Mouse (Mus musculus) layer of hippocampus, adult 8-10 months (tissue): Measurements from ENCODE around the gene Hip1. TPM values are rescaled to one million over a fixed set of nuclear protein-coding genes. Genes with fewer than 3 reads are reported as not detected.
A peak's percentile ranks its signal among the peaks of the same experiment; 100 is the strongest.

Experiments
- DNase-seq, 2 experiments: peaks; one replicate each; pipeline ENCODE4 v3.0.0; 2022; ENCODE audit warnings: low spot score in 2 of 2
- total RNA-seq, 4 experiments: library from RNA; stranded (reverse); gene quantifications; 2 replicates each; pipeline ENCODE4 v1.2.4; 2022

Gene Hip1
- total RNA-seq, 4 experiments from 2014 or later: 34.4 to 48.8 (median 44.9) TPM

GRCm38 (mm10) chr5:135533431-135533830, 11.5 kb downstream of the Hip1 start:
- no peak for DNase-seq

DNA sequence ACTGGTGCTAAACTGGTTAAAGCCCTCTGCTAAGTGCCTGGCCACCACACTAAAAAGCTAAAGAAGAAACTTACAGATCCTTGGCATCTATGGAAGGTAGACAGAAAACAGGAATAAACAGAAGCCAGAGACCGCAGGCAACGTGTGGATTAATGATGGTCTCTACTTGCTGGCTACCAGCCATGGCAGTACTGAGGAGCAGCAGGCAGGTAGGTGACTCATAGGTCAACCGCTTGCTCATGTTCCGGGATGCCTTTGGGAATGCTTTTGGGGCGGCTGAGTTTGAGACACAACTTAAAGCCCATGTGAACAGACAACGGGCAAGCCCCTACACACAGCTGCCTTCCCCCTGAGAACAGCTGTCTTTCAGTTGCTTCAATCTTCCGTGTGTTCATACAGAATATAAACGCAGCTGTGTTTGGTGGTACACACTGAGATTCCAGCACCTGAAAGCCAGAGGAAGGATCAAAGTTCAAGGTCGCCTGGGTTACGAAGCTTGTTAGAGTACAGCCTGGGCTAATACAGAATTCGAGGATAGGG, 13.5 kb downstream of the Hip1 start:
- DNase-seq: no peak

GRCm38 (mm10) chr5:135529964-135530363, 15.0 kb downstream of the Hip1 start:
- no peak for DNase-seq

DNA sequence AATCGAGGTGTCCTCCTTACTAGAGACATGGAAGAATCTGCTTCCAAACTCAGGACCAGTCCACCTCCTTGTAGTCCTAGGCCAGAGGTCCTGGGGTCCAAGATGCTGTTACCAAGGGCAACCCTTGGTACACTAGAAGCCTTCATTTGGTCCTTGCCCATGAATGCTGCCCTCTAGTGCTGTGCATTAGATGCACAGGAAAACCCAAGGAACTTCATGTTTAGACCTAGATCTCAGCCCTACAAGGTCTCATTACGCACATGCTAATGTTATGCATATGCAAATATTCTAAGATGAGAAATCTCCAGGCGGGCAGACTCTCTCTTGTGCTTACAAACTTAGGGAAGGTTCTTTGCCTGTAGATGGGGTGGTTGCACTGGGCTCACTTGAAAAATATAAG, 15.6 kb downstream of the Hip1 start:
- DNase-seq: no peak

GRCm38 (mm10) chr5:135527986-135528385, 16.9 kb downstream of the Hip1 start:
- DNase-seq: no peak

DNA sequence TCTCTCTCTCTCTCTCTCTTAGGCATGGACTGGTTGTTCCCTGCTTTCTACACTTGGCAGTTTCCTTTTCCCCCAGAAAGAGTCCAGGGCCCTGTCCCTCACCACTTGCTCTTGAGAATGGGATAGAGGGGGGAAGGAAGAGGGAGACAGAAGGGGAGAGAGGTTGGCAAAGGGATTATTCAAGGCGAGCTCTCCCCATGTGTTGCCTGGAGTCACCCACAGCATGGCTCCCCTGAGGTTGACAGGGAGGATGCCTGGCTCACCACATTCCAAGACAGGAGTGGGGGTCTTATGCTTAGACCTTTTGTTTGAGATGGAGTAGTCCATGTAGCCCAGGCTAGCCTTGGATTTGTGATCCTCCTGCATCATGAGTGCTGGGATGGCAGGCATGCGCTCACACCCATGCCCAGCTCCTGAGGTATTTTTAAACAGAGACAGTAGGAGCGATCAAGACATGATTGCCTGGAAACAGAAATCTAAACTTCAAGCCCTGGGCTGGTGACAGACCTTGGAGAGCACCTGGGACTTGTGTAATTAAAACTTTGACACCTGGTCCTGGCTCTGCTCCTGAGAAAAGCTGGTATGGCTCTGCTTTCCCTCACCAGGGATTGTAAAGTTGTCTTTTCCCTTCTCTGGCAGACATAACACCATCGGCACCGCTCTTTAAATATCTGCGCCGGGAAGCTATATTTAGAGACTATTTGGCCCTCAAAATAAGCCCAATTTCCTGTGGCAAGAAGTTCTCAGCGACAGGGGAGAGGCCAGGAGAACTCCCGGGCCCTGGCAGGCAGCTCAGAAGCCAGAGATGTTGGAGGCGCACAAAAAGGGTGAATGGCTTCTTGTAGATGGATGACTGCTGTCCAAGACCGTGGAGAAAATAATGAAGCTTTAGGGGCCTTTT, 20.0 kb downstream of the Hip1 start:
- no peak for DNase-seq

DNA sequence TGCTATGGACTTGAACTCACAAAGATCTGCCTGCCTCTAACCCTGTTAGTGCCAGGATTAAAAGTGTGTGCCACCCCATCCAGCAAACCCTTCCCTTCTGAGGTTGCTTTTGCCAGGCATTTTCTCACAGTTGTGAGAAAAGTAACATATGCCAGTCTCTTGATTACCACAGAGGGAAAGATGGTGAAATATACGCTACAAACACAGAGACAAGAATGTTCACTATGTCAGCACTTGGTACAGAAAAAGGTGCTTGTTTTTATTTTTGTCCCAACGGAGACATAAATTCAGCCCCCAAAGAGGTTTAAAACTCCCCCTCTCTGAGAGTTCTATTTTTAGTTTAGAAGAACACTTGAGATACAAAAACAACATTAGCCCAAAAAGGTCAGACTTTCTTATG, 20.8 kb downstream of the Hip1 start:
- no peak for DNase-seq

DNA sequence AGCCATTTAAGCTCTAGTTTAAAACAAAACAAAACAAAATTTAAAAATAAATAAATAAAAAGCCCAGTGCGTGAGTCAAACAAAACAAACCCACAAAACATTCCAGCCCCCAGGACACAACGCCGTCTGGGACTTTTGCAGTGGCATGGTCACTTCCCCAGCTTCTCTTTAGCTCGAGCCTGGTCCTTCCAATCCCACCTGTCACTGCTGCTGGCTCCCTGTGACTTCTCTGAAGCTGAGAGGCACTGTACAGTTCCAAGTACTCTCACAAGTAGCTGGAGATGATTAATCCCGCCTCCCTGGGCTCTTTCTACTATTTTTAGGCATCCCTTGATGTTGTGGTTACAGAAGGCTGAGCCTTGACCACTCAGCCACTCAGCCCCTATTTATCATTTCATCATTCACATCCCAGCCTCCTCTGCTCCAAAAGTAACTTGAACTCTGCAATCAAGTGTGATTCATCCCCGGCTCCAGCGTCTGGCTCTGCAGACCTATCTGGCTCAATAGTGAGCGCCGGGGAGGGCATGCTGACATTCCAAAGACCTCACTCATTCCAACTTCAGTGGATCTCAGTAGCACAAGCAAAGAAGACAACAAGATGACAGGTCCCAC, 22.7 kb downstream of the Hip1 start:
- DNase-seq: no peak

DNA sequence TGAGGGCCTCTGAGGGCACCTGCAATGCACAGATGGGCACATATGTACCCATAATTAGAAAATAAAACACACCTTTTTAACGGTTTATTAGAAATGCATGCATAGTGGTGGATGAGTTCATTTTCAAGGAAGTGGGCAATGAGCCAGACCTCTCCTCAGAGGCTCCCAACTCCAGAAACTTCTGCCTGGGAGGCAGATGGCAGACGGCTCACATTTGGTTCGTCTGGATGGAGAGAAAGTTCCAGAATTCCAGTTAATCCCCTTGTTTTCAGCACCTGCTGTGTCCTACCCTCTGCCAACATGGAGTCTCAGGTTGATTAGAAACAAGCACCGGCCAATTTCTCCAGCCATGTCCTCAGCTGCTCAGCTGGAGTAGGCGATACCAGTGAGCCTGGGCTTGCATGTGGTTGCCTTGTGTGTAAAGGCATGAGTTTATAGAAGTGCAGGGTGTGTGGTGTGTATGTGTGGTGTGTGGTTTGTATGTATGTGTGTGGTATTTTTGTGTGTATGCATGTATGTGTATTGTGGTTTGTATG, 27.5 kb downstream of the Hip1 start:
- peak; percentile 15 to 18 for DNase-seq

DNA sequence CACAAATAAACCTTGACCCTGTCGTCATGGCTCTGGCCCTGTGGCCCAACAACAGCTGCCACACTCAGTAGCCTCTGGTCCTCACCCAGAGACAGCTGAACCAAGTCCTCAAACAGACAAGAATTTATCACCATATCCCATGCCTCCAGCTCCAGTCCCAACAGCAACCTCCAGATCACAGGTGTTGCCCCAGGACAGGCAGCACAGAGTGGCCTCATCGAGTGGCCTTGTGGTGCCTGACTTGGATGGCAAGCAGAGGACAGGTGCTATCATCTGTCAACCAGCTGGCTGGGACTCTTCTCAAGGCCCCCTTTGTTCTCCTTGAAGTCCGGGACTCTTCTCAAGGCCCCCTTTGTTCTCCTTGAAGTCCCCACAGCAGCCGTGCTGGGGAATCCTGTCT, 31.8 kb downstream of the Hip1 start:
- DNase-seq: no peak

GRCm38 (mm10) chr5:135511105-135511504, 33.8 kb downstream of the Hip1 start:
- no peak for DNase-seq

- DNase-seq: peak in 1 of 2 experiments; percentile 20
Measured at GRCm38 (mm10) chr5:135508284-135508683, 36.6 kb downstream of the Hip1 start.

DNA sequence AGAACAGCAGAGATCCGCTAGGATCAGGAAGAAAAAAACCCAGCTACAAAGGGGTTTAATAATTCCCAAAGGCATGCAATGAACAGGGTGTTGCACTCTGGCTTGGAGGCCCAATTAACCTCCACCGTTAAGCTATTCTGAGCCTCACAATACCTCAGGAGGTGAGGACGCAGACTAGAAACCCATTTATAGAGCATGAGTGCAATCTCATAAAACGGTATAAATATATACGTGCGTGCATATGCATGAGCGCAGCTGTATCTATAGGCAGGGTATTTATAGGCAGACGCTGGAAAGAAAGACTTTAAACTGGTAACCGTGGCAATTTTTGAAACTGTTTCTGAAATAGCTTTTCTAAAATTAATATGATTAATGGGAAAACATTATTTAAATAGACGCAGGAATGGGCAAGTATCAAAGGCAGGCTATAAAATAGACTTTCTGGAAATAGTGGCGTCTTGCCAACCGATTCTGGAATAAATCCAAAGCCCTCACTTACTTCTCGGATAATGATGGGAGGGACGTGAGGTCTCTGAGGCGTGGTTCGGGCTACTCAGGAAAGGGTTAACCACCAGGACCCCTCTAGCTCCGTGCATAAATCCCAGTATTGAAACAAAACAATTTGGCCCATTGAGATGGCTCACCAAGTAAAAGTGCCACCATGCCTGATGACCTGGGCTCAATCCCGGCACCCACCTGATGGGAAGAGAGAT, 37.2 kb downstream of the Hip1 start:
- no peak for DNase-seq

DNA sequence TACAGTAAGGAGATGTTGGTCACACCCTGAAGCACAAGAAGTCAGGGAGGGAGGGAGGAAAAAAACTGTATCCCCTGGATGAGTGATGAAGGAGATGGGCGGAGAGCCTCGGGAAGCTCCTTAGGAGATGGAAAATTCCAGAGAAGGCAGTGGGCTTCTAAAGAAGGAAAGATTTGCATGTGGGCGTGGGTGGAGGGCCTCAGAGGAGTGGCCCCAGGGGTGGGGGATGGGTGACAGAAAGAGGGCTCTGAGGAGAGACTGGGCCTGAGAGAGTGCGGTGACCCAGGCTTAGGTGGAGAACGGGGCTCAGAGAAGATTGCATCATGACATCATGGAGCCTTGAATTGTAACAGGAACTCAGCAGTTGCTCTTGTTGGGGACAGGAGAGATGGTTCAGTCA, 39.5 kb downstream of the Hip1 start:
- no peak for DNase-seq

DNA sequence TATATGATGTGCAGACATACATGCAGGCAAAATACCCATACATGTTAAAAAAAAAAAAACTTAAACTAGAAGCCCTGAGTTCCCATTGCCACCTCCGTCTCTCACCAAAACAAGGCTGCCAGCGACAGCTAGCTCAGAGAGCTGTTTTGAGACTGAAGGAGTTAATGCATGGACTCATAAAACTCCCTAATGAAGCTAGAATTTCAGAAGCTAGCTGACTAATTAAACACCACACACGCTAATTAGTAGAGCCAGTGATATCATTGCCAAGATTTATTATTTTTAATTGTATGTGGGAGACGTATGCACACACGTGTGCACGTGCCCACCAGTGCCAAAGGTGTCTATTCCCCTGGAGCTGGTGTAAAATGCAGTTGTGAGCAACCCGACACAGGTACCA, 42.0 kb downstream of the Hip1 start:
- DNase-seq: no peak

GRCm38 (mm10) chr5:135502027-135502426, 42.9 kb downstream of the Hip1 start:
- DNase-seq: no peak

DNA sequence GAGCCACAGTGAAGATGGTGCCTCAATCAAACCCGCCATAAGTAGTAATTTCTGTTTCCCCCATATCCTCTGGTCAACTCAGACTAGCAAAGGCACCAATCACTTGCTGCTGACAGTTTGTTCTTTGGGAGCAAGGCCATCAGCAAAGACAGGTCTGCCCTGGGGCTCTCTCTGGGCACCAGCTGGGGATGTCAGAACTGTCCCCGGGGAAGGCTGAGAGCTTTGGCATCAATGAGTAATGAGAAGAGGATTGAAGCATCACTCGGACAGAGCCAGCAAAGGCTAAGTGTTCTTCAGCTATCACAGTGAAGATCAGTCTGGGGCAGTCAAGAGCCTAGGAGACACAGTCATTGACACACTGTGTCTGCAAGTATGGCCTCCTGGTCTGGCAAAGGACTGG, 46.0 kb downstream of the Hip1 start:
- no peak for DNase-seq

- no peak for DNase-seq
Measured at GRCm38 (mm10) chr5:135497347-135497955, 47.5 kb downstream of the Hip1 start.

- DNase-seq: no peak
Measured at GRCm38 (mm10) chr5:135496489-135496888, 48.4 kb downstream of the Hip1 start.

- DNase-seq: no peak
Measured at GRCm38 (mm10) chr5:135495471-135495870, 49.4 kb downstream of the Hip1 start.

DNA sequence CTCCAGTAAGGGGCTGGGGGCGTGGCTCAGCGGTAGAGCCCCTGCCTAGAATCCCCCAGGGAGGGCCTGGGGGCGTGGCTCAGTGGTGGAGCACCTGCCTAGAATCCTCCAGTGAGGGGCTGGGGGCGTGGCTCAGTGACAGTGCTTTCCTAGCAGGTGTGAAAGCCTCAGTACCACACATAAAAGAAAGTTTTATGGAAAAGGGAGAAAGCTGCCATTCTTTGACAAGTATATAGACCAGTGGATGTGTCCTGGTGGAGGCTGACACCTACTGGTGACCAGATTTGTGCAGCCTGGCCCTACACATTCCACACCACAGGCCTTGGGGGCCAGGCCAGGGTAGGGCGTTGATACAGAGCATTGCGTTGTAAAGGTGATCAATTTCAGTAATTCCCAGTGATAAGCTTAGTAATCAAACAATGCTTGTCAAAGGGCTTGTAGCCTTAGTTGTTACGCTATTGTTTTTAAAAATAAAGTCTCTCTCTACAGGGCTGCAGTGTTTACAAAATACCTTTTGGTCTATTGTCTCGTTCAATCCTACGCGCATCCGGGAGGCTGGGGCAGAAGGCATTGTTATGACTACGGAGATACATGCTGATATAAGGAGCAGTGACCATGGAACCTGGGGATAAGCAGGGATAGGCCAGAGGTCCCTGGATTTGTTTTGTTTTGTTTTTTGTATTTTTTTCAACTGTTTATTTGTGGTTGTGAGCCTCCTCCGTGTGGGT, 50.6 kb downstream of the Hip1 start:
- DNase-seq: no peak
